Mouse (Mus musculus) MEL (cell line): ENCODE measurements around the gene Tradd. TPM values are rescaled to one million over a fixed set of nuclear protein-coding genes. Genes with fewer than 3 reads are reported as not detected.

Experiments used
- DNase-seq: peaks from one replicate; pipeline ENCODE4 v3.0.0; 2011; ENCODE audit warnings: low read depth, low spot score
- H3K27ac ChIP-seq: 2 replicates; pipeline ENCODE4 v1.5.1; 2012; ENCODE audit warnings: low read depth, mild to moderate bottlenecking, control low read depth, low read length, moderate library complexity; ENCODE audit not compliant: control insufficient read depth
- H3K27me3 ChIP-seq, 2 experiments: fragments of 150-350 bp in 1 of 2; sonication (generic) in 1 of 2; 2 replicates each; pipeline ENCODE4 v1.6.1; 2012; ENCODE audit warnings: low read length in 2 of 2, mild to moderate bottlenecking in 2 of 2, improper control_type of control experiment in 1 of 2, moderate library complexity in 1 of 2; ENCODE audit not compliant: insufficient read depth in 2 of 2, control insufficient read depth in 1 of 2
- H3K36me3 ChIP-seq, 2 experiments: 2 replicates each; pipeline ENCODE4 v1.6.1; 2012 to 2014; ENCODE audit warnings: low read length in 2 of 2, improper control_type of control experiment in 1 of 2, inconsistent platforms in 1 of 2, mild to moderate bottlenecking in 1 of 2; ENCODE audit not compliant: insufficient read depth in 2 of 2, control insufficient read depth in 1 of 2
- H3K4me1 ChIP-seq, 2 experiments: fragments of 150-350 bp in 1 of 2; sonication (generic) in 1 of 2; 2 replicates each; pipeline ENCODE4 v1.6.1; 2012; ENCODE audit warnings: low read length in 2 of 2, improper control_type of control experiment in 1 of 2, mild to moderate bottlenecking in 1 of 2; ENCODE audit not compliant: insufficient read depth in 2 of 2, control insufficient read depth in 1 of 2
- H3K4me3 ChIP-seq, 2 experiments: fragments of 150-350 bp in 1 of 2; sonication (generic) in 1 of 2; 2 replicates each; pipeline ENCODE4 v1.5.1; 2012; ENCODE audit warnings: low read depth in 2 of 2, low read length in 2 of 2, mild to moderate bottlenecking in 2 of 2, moderate library complexity in 2 of 2, control low read depth in 1 of 2, improper control_type of control experiment in 1 of 2; ENCODE audit not compliant: control insufficient read depth in 1 of 2, insufficient read depth in 1 of 2
- H3K79me2 ChIP-seq: 2 replicates; pipeline ENCODE4 v1.6.1; 2012; ENCODE audit warnings: mild to moderate bottlenecking, low read length, moderate library complexity; ENCODE audit not compliant: control insufficient read depth, poor library complexity, insufficient read depth
- H3K9ac ChIP-seq: 2 replicates; pipeline ENCODE4 v1.6.1; 2012; ENCODE audit warnings: low read depth, mild to moderate bottlenecking, control low read depth, low read length, moderate library complexity; ENCODE audit not compliant: control insufficient read depth, poor library complexity, severe bottlenecking
- H3K9me3 ChIP-seq: fragments of 150-350 bp; sonication (generic); replicated peaks from 2 replicates; pipeline ENCODE4 v1.6.1; 2012; ENCODE audit warnings: mild to moderate bottlenecking, low read length, improper control_type of control experiment, moderate library complexity; ENCODE audit not compliant: insufficient read depth
- BHLHE40 ChIP-seq: IDR thresholded peaks from 2 replicates; pipeline ENCODE4 v1.6.1; 2012; ENCODE audit warnings: low read depth, mild to moderate bottlenecking, inconsistent platforms, low read length, improper control_type of control experiment, borderline replicate concordance
- CHD1 ChIP-seq: IDR thresholded peaks from 2 replicates; pipeline ENCODE4 v1.6.1; 2012; ENCODE audit warnings: low read depth, mild to moderate bottlenecking, inconsistent platforms, low read length, improper control_type of control experiment
- CHD2 ChIP-seq: IDR thresholded peaks from 2 replicates; pipeline ENCODE4 v1.6.1; 2011; ENCODE audit warnings: low read length, improper control_type of control experiment
- E2F4 ChIP-seq: IDR thresholded peaks from 2 replicates; pipeline ENCODE4 v1.6.1; 2011; ENCODE audit warnings: low read depth, low read length, improper control_type of control experiment, borderline replicate concordance
- ELF1 ChIP-seq: IDR thresholded peaks from 2 replicates; pipeline ENCODE4 v1.6.1; 2014; ENCODE audit warnings: low read depth, mild to moderate bottlenecking, inconsistent platforms, low read length, improper control_type of control experiment, moderate library complexity
- EP300 ChIP-seq, 2 experiments: IDR thresholded peaks; 2 replicates each; pipeline ENCODE4 v1.6.1; 2011; ENCODE audit warnings: improper control_type of control experiment in 2 of 2, low read length in 2 of 2, low read depth in 1 of 2, mild to moderate bottlenecking in 1 of 2
- ETS1 ChIP-seq: IDR thresholded peaks from 2 replicates; pipeline ENCODE4 v1.6.1; 2012; ENCODE audit warnings: low read depth, mild to moderate bottlenecking, inconsistent platforms, low read length, improper control_type of control experiment, moderate library complexity
- GABPA ChIP-seq: IDR thresholded peaks from 2 replicates; pipeline ENCODE4 v1.6.1; 2012; ENCODE audit warnings: low read depth, mild to moderate bottlenecking, inconsistent platforms, low read length, improper control_type of control experiment, moderate library complexity
- GATA1 ChIP-seq: IDR thresholded peaks from 2 replicates; pipeline ENCODE4 v1.6.1; 2011; ENCODE audit warnings: low read depth, low read length, improper control_type of control experiment
- JUND ChIP-seq: IDR thresholded peaks from 2 replicates; pipeline ENCODE4 v1.6.1; 2011; ENCODE audit warnings: low read depth, mild to moderate bottlenecking, improper control_type of control experiment, low read length
- KAT2A ChIP-seq: conservative IDR thresholded peaks from 2 replicates; pipeline ENCODE4 v1.6.1; 2012; ENCODE audit warnings: low read depth, low read length, improper control_type of control experiment, inconsistent platforms
- MAFK ChIP-seq: IDR thresholded peaks from 2 replicates; pipeline ENCODE4 v1.6.1; 2011; ENCODE audit warnings: low read depth, mild to moderate bottlenecking, low read length, improper control_type of control experiment, borderline replicate concordance
- MAX ChIP-seq: IDR thresholded peaks from 2 replicates; pipeline ENCODE4 v1.6.1; 2011; ENCODE audit warnings: low read length, improper control_type of control experiment
- MAZ ChIP-seq: IDR thresholded peaks from 2 replicates; pipeline ENCODE4 v1.6.1; 2012; ENCODE audit warnings: low read depth, mild to moderate bottlenecking, inconsistent platforms, low read length, improper control_type of control experiment
- MEF2A ChIP-seq: IDR thresholded peaks from 2 replicates; pipeline ENCODE4 v1.6.1; 2014; ENCODE audit warnings: low read depth, mild to moderate bottlenecking, inconsistent platforms, low read length, improper control_type of control experiment; ENCODE audit not compliant: poor library complexity, insufficient replicate concordance, severe bottlenecking; ENCODE audit errors: extremely low read depth
- MXI1 ChIP-seq: IDR thresholded peaks from 2 replicates; pipeline ENCODE4 v1.6.1; 2011; ENCODE audit warnings: mild to moderate bottlenecking, low read depth, low read length, improper control_type of control experiment
- MYB ChIP-seq: IDR thresholded peaks from 2 replicates; pipeline ENCODE4 v1.6.1; 2011; ENCODE audit warnings: mild to moderate bottlenecking, low read depth, low read length, improper control_type of control experiment
- MYC ChIP-seq: IDR thresholded peaks from 2 replicates; pipeline ENCODE4 v1.6.1; 2011; ENCODE audit warnings: low read depth, mild to moderate bottlenecking, low read length, improper control_type of control experiment, moderate library complexity
- NELFE ChIP-seq: IDR thresholded peaks from 2 replicates; pipeline ENCODE4 v1.6.1; 2011; ENCODE audit warnings: low read depth, low read length, improper control_type of control experiment
- POLR2A ChIP-seq, 2 experiments: IDR thresholded peaks; 2 replicates each; pipeline ENCODE4 v1.6.1; 2011 to 2012; ENCODE audit warnings: low read length in 2 of 2, mild to moderate bottlenecking in 2 of 2, control low read depth in 1 of 2, improper control_type of control experiment in 1 of 2, low read depth in 1 of 2, moderate library complexity in 1 of 2; ENCODE audit not compliant: control insufficient read depth in 1 of 2, insufficient read depth in 1 of 2, poor library complexity in 1 of 2
- POLR2AphosphoS2 ChIP-seq: IDR thresholded peaks from 2 replicates; pipeline ENCODE4 v1.6.1; 2011; ENCODE audit warnings: low read length, improper control_type of control experiment
- POLR2AphosphoS5 ChIP-seq: IDR thresholded peaks from 2 replicates; pipeline ENCODE4 v1.6.1; 2012; ENCODE audit warnings: low read depth, borderline replicate concordance, mild to moderate bottlenecking, inconsistent platforms, low read length, moderate library complexity, mixed read lengths
- RAD21 ChIP-seq: IDR thresholded peaks from 2 replicates; pipeline ENCODE4 v1.6.1; 2011; ENCODE audit warnings: mild to moderate bottlenecking, low read depth, low read length, improper control_type of control experiment
- RCOR1 ChIP-seq: IDR thresholded peaks from 2 replicates; pipeline ENCODE4 v1.6.1; 2012; ENCODE audit warnings: low read depth, mild to moderate bottlenecking, inconsistent platforms, low read length, improper control_type of control experiment
- SMC3 ChIP-seq: IDR thresholded peaks from 2 replicates; pipeline ENCODE4 v1.6.1; 2011; ENCODE audit warnings: low read depth, low read length, improper control_type of control experiment
- TAL1 ChIP-seq: IDR thresholded peaks from 2 replicates; pipeline ENCODE4 v1.6.1; 2012; ENCODE audit warnings: mild to moderate bottlenecking, inconsistent platforms, low read length, moderate library complexity, mixed read lengths
- TBP ChIP-seq: IDR thresholded peaks from 2 replicates; pipeline ENCODE4 v1.8.0; 2011; ENCODE audit warnings: low read depth, low read length, improper control_type of control experiment
- TCF12 ChIP-seq: IDR thresholded peaks from 2 replicates; pipeline ENCODE4 v1.6.1; 2014; ENCODE audit warnings: low read depth, mild to moderate bottlenecking, inconsistent platforms, low read length, improper control_type of control experiment, moderate library complexity
- UBTF ChIP-seq: IDR thresholded peaks from 2 replicates; pipeline ENCODE4 v1.6.1; 2012; ENCODE audit warnings: low read depth, mild to moderate bottlenecking, inconsistent platforms, low read length, improper control_type of control experiment, moderate library complexity, borderline replicate concordance; ENCODE audit not compliant: insufficient read depth
- USF1 ChIP-seq: IDR thresholded peaks from 2 replicates; pipeline ENCODE4 v1.6.1; 2014; ENCODE audit warnings: low read depth, mild to moderate bottlenecking, inconsistent platforms, low read length, improper control_type of control experiment, moderate library complexity
- USF2 ChIP-seq, 2 experiments: IDR thresholded peaks; 2 replicates each; pipeline ENCODE4 v1.6.1; 2011 to 2012; ENCODE audit warnings: improper control_type of control experiment in 2 of 2, low read length in 2 of 2, borderline replicate concordance in 1 of 2, inconsistent platforms in 1 of 2, low read depth in 1 of 2, mild to moderate bottlenecking in 1 of 2; ENCODE audit not compliant: insufficient read depth in 1 of 2
- ZC3H11A ChIP-seq: IDR thresholded peaks from 2 replicates; pipeline ENCODE4 v1.6.1; 2012; ENCODE audit warnings: low read depth, mild to moderate bottlenecking, inconsistent platforms, low read length, improper control_type of control experiment
- ZKSCAN1 ChIP-seq: IDR thresholded peaks from 2 replicates; pipeline ENCODE4 v1.6.1; 2012; ENCODE audit warnings: low read depth, mild to moderate bottlenecking, inconsistent platforms, low read length, improper control_type of control experiment, moderate library complexity
- ZMIZ1 ChIP-seq: IDR thresholded peaks from 2 replicates; pipeline ENCODE4 v1.6.1; 2012; ENCODE audit warnings: low read depth, mild to moderate bottlenecking, inconsistent platforms, low read length, improper control_type of control experiment, moderate library complexity
- ZNF384 ChIP-seq: IDR thresholded peaks from 2 replicates; pipeline ENCODE4 v1.6.1; 2012; ENCODE audit warnings: low read depth, mild to moderate bottlenecking, inconsistent platforms, low read length, improper control_type of control experiment
- polyA plus RNA-seq, 2 experiments: library from polyadenylated mRNA; stranded (reverse) in 1 of 2; unstranded in 1 of 2; fragments of >175 nt in 1 of 2; fragments of >200 nt in 1 of 2; gene quantifications; 2 replicates each; pipeline versions ENCODE4 v1.2.1 to v1.2.4; 2012; ENCODE audit warnings: low replicate concordance in 2 of 2, low read depth in 1 of 2; ENCODE audit not compliant: insufficient read length in 2 of 2, insufficient read depth in 1 of 2, missing spikeins in 1 of 2
- total RNA-seq: library from RNA; depleted of rRNA; stranded (reverse); fragments of 300-350 nt; gene quantifications from 2 replicates; pipeline ENCODE4 v1.2.3, GENCODE M21; 2012

Gene Tradd
- total and polyA plus RNA-seq, 3 experiments = 31.0 to 33.5 TPM; not detected in 1

GRCm38 (mm10) chr8:105304325-105305210, 40.2 kb upstream of the Tradd start:
- H3K27me3 ChIP-seq = no peaks in the 10 kb centered on the region
- peak; percentile 84 for DNase-seq
- H3K36me3 ChIP-seq = peaks cover 18 to 41% of the 10 kb centered on the region in 2 experiments
- H3K9ac ChIP-seq = no peak overlapping the region
- H3K27ac ChIP-seq = peak overlapping the region; percentile 34
- H3K79me2 ChIP-seq = peaks cover 14% of the 10 kb centered on the region
- peaks cover 7 to 37% of the 10 kb centered on the region in 2 experiments for H3K4me1 ChIP-seq
- H3K9me3 ChIP-seq = no peaks in the 10 kb centered on the region
- no peak overlapping the region for H3K4me3 ChIP-seq
- no peak for TF ChIP-seq E2F4
- no peak for TF ChIP-seq MEF2A
- TF ChIP-seq KAT2A = no peak
- 0 out of 2 replicates have a peak, but pooled peaks have one; percentile 11 for TF ChIP-seq TBP
- TF ChIP-seq MYC = no peak
- TF ChIP-seq RAD21 = no peak
- TF ChIP-seq RCOR1 = no peak
- peak; percentile 58; the same call in 1 of the 2 replicates for TF ChIP-seq MAZ
- TF ChIP-seq USF1 = no peak
- peak; percentile 68 for TF ChIP-seq TCF12
- no peak for TF ChIP-seq ZC3H11A
- no peak for TF ChIP-seq MYB
- no peak for TF ChIP-seq TAL1
- 0 out of 2 replicates have a peak, but pooled peaks have one; percentile 33 for TF ChIP-seq POLR2AphosphoS5
- peak; percentile 15; the same call in 1 of the 2 replicates for TF ChIP-seq ZMIZ1
- no peak for TF ChIP-seq USF2 (IDR thresholded peaks at IDR 0.05; ENCODE audit: borderline replicate concordance in 1 of 2, insufficient read depth in 1 of 2, low read depth in 1 of 2, low read length in 2 of 2)
- TF ChIP-seq EP300 (IDR thresholded peaks at IDR 0.05; ENCODE audit: low read depth in 1 of 2, low read length in 2 of 2) = peak in 1 of 2 experiments; percentile 6; a peak in 1 of 4 replicates
- peak; percentile 67 for TF ChIP-seq ETS1
- no peak for TF ChIP-seq MAX
- TF ChIP-seq NELFE = no peak
- TF ChIP-seq POLR2A (IDR thresholded peaks at IDR 0.05; ENCODE audit: control insufficient read depth in 1 of 2, insufficient read depth in 1 of 2, low read depth in 1 of 2, low read length in 2 of 2, poor library complexity in 1 of 2) = peak in 1 of 2 experiments; percentile 27; a peak in 1 of 4 replicates
- peak; percentile 83; the same call in 1 of the 2 replicates for TF ChIP-seq POLR2AphosphoS2
- TF ChIP-seq MXI1 = no peak
- TF ChIP-seq MAFK = peak; percentile 49; the same call in 1 of the 2 replicates
- no peak for TF ChIP-seq GATA1
- no peak for TF ChIP-seq BHLHE40
- TF ChIP-seq ELF1 = no peak
- TF ChIP-seq SMC3 = no peak
- no peak for TF ChIP-seq ZKSCAN1
- no peak for TF ChIP-seq CHD1
- no peak for TF ChIP-seq GABPA
- no peak for TF ChIP-seq UBTF
- 0 out of 2 replicates have a peak, but pooled peaks have one; percentile 32 for TF ChIP-seq CHD2
- no peak for TF ChIP-seq JUND
- no peak for TF ChIP-seq ZNF384
